Mouse (Mus musculus) stomach, postnatal 0 days (tissue): ENCODE measurements around the gene Mapk11.

Experiments
- CTCF ChIP-seq: IDR thresholded peaks from 2 replicates; pipeline ENCODE4 v1.5.1; 2016; ENCODE audit warnings: antibody characterized with exemption, low read depth, mild to moderate bottlenecking, moderate library complexity
- EP300 ChIP-seq: optimal IDR thresholded peaks from 2 replicates; pipeline ENCODE3; 2016; ENCODE audit warnings: antibody characterized with exemption

- no peak for TF ChIP-seq CTCF
- TF ChIP-seq EP300 = no peak
Observed at GRCm38 (mm10) chr15:89102646-89103045, 46.8 kb downstream of the Mapk11 start.
